Mouse (Mus musculus): Measurements from ENCODE around the gene Paxx.

The Paxx gene

DNA sequence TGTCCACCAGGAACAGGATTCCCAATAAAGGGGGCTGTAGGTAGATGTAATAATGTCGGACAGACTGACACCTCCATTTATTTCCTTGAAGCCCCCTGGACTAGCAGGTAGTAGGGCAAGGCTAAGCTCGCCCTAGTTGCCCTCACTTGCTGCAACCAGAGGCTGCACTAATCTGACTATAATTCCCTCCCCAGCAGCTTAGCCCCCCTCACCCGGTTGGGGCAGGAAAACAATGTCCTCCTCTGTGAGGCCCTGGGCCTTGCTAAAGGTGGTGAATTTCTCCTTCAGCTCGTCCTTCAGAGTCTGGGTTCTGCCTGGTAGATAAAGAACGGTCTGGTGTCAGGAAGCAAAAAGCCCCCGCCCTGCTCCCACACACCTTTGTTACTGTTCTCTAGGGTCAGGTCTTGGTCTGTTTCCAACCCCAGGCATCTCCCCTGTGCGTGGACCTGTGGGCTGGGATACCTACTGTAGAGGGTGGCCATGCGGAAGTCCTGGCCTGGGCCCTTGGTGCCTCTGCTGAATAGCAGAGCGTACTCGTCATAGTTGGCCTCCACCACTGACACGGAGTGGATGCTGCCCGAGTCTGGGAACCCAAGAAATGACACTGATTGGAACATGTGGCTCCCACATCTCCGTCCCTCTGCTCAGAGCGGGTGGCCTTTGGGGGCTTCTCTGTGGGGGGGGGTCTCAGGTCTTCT is 6.9 kb upstream of the Paxx start:
- TF ChIP-seq GATA4 (IDR thresholded peaks at IDR 0.05; ENCODE audit: insufficient replicate concordance, low read length) = no peak

DNA sequence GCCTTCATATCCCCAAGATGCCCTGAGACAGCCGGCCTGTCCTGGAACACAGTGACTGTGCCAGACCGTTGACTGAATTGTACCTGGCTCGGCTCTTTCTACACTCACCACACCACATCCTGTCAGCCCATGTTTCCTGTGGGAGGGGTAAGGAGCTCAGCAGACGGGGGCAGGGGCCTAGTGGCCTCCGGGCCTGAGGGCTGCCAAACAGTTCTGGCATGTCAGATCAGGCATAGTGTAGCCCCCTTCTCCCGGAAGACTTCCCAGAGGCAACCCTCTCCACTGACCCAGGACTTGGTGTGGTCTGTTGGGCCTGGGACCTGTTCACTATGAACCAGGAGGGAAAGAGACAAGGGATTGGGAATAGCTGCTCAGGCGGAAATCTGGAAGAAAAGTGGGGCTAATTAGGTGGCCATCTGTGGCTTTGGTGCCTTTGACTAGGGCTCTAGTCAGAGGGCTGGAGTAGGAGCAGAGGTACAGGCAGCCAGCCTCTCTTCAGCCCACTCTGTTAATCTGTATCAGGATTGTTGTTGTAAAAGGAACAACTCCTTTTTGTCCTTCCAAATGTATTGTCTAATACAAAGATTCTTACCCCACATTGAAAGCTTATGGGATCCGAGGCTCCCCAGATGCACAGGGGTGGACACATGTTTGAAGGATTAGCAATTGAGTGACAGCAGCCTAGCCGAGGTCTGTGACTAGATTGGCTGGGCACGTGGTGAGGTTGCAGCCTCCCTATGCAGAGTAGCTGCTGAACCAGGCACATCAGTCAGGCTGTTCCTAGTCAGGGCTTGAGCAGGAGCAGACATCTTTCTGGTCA is 5.1 kb upstream of the Paxx start:
- TF ChIP-seq GATA4 (IDR thresholded peaks at IDR 0.05; ENCODE audit: insufficient replicate concordance, low read length) = no peak

DNA sequence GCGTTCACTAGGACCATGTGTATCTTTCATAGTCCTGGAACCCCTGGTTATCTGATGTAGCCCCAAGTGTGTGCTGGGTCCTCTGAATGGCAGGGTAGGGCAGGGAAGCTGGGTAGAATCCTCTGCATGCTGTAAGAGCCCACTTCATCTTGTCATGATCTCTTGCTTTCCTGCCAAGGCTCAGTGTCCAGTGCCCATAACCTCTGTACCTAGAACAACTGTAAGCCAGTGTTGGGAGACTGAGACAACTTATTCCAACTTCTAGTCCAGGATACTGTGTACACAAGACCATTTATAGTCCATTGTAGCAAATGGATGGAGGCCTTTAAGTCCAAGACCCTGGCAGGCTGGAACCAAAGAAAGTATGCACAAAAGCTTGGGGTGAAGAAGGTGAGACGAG is 4.4 kb upstream of the Paxx start:
- no peak for TF ChIP-seq GATA4 (IDR thresholded peaks at IDR 0.05; ENCODE audit: insufficient replicate concordance, low read length)

DNA sequence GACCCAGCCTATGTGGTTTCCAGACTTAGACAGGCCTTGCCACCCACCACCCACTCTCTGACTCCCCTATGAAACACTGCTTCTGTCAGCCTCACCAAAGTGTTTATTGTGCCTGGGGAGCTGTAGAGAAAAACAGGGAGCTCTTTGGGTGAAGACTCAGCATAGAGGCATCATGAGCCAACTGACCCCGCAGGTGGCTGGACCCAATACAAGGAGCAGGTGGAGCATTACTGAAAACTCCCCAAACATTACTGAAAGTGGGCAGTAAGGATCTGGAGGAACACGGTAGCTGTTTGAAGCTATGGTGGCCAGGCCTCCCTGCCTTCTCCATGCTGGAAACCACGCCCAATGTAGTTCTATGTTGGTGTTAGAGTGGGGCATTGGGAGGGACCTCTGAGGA is 2.7 kb upstream of the Paxx start:
- TF ChIP-seq GATA4 (IDR thresholded peaks at IDR 0.05; ENCODE audit: insufficient replicate concordance, low read length) = no peak

DNA sequence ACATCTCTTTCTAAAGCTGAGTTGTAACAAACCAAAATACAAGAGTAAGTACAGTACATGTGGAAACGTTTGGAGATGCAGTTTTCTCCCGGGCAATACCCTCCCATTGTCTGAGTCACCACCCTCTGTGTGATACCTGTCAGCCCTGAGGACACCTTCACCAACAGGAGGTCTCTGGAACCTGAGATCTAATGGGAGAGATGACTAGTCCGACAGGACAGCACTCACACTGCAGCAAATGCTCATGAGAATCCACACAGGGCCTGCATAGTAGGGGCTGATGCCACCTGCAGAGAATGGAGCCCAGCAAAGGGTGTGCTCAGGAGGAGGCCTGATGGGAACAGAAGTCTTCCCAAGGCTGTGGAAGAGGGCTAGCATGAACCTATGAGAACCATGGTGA is 513 bp upstream of the Paxx start:
- TF ChIP-seq GATA4 (IDR thresholded peaks at IDR 0.05; ENCODE audit: insufficient replicate concordance, low read length) = no peak

- no peak for TF ChIP-seq GATA4 (IDR thresholded peaks at IDR 0.05; ENCODE audit: insufficient replicate concordance, low read length)
Observed at GRCm38 (mm10) chr2:25460135-25460534, 759 bp downstream of the Paxx start.

DNA sequence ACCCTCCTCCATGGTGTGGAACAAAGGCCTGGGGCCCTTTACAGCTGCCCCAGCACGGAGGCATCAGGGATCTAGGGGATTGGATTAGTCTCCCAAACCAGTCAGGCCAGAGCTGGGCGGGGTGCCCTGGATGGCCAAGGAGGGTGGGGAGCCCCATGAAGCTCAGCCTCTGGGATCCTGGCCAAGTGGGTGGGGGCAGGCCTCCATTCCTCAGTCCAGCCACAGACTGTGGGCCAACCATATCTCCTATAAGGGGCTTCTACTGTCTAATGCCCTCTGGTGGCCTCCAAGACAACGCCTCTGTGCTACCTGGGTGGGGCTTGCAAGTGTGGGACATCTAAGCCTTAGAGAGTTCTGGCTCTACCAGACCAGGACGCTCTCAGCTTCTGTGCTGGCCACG is 2.0 kb downstream of the Paxx start:
- no peak for TF ChIP-seq GATA4 (IDR thresholded peaks at IDR 0.05; ENCODE audit: insufficient replicate concordance, low read length)

DNA sequence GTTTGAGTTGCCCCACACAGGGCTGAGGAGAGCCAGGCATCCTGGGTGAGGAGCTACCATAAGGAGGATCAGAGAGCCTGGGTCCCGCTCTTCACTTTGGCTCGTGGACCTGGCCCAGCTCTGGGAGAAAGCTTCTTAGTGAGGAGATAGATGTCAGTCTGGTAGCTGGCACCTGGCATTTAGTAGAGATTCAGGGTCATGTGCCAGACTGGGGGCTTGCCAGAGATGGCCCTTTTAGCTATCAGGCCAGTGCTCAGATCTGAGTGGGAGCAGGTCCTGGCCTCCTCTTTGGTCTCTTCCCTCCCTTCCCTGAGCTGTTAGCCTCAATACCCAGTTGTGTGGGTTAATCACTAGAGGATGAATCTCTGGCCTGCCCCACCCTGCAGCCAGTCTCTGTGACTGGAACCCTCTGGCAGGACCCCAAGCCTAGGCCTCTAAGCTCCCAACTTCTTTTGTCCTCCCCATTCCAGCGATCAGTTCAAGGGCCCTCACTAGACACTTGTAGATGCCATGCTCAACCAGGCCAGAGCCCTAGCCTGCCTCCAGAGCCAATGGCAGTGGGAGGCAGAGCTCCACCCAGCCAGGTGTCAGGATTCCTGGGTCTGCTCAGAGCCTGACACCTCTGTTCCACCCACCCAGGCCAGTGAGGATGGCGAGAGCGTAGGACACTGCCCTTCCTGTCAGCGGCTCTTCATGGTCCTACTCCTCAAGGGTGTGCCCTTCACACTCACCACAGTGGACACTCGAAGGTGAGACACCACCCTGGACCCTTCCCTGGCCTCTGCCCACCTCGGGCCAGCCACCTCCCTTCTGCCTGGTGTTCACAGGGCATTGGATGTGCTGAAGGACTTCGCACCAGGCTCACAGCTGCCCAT is 3.6 kb downstream of the Paxx start:
- no peak for TF ChIP-seq GATA4 (IDR thresholded peaks at IDR 0.05; ENCODE audit: insufficient replicate concordance, low read length)

DNA sequence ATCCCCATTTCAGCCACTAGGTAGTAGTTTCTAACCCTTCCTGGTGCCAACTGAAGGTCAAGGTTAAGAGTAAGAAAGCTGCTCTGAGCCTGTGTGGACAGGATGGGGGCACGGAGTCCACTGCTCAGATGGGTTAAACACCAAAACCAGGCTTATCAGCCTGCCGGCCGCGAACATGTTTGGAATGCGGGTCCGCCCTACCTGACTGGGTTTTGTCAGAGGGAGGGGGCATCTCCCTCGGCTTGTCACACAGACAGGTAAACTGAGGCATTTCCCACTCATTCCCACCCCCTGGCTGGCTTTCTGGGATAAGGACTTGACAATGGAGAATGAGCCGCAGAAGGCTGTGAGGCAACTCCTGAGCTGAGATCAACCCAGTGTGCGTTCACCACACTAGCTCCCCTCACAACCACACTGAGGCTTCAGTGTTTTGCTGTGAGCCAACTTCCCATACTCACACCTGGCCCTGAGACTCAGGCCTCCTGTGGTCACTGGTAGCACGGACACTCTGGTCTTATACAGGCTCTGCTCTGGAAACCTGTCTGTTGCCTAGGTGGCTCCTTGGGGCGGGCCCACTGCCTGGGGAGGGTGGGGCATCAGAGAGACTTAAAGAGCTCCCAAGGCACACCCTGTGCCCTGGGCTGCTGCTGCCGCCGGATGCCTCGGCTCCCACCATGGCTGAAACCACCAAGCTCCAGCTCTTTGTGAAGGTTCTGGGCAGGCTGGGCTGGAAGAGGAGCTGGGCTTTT is 4.5 kb downstream of the Paxx start, which contains the start of gene Clic3:
Gene Clic3, plus strand, starts transcription at position 634 of the 749 bp plus-strand sequence.
- TF ChIP-seq GATA4 (IDR thresholded peaks at IDR 0.05; ENCODE audit: insufficient replicate concordance, low read length) = no peak

GRCm38 (mm10) chr2:25452951-25453350 is 7.9 kb downstream of the Paxx start:
- TF ChIP-seq GATA4 (IDR thresholded peaks at IDR 0.05; ENCODE audit: insufficient replicate concordance, low read length) = no peak

DNA sequence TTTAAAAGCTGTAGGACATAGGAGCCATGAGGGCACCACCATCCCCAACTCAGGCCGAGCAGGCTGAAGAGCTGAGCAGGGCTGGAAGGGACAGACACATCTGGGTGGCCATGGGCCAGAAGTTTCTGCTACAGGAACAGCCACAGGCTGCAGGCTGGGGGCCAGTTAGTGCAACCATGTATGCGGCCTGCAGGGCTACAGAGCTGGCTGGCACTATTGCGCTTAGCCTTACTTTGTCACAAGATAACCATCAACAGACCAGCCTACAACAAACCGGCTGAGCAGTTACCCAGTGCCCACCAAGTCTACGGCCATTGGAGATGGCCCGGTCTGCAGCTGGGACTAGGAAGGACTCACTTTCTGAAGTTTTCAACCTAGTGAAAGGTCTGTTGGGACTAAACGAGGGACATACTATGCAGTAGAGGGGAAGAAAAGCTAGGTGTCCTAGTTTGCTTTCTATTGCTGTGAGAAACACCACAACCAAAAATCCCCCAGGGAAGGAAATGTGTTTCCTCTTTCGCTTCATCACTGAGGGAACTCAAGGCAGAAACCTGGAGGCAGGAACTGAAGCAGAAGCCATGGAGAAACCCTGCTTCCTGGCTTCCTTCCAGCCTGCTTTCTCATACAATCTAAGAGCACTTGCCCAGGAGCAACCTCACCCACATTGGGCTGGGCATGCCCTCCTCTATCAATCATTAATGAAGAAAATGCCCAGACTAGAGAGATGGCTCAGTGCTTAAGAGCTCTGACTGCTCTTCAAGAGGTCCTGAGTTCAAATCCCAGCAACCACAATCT is 9.8 kb downstream of the Paxx start:
- TF ChIP-seq GATA4 (IDR thresholded peaks at IDR 0.05; ENCODE audit: insufficient replicate concordance, low read length) = no peak

GRCm38 (mm10) chr2:25442682-25443081 is 18.2 kb downstream of the Paxx start:
- no peak for TF ChIP-seq GATA4 (IDR thresholded peaks at IDR 0.05; ENCODE audit: insufficient replicate concordance, low read length)

GRCm38 (mm10) chr2:25441067-25441466 is 19.8 kb downstream of the Paxx start:
- no peak for TF ChIP-seq GATA4 (IDR thresholded peaks at IDR 0.05; ENCODE audit: insufficient replicate concordance, low read length)

- no peak for TF ChIP-seq GATA4 (IDR thresholded peaks at IDR 0.05; ENCODE audit: insufficient replicate concordance, low read length)
Observed at GRCm38 (mm10) chr2:25436286-25436820, 24.5 kb downstream of the Paxx start.
